Comparison of ENCODE assay signal across 24 mouse cellular contexts in the genomic region with DNA sequence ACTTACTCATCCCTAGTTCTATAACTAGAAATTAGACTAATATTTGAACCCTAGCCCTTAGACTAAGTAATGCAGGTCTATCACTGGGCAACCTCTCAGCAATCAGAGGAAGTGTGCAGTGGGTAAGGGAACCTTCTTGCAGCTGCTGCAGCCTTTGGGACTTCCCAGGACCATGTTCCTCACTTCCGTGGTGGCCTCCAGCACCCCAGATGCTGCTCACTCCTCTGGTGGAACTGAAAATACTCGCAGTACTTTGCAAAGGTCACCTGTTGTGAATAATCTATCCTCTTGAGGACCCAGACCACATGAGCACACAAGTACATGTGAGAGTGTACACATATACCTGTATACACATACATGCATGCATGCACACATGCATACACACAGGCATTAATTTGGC.
"Had no signal": no experiment of that assay in that cellular context is flagged by ENCODE, and none has a peak within 500 bp of the region (broad histone marks: within the 10 kb centered on the region; RNA-seq: fewer than 3 reads in every experiment).

No protein-coding gene starts in this region.

- H3K4me3 ChIP-seq: gastrocnemius, adult 2 months; heart, embryonic 10.5 days; heart, embryonic 12.5 days; hindbrain, embryonic 10.5 days; hindbrain, embryonic 12.5 days; intestine, embryonic 15.5 days; limb, embryonic 13.5 days; limb, embryonic 15.5 days had no signal

- ATAC-seq: hindbrain, embryonic 16.5 days; inflammation-experienced regulatory T-cells, adult 6 months; intestine, embryonic 15.5 days; intestine, postnatal 0 days had no signal

- H3K9ac ChIP-seq: heart, embryonic 12.5 days; hindbrain, embryonic 12.5 days; hindbrain, embryonic 14.5 days; intestine, embryonic 15.5 days; limb, embryonic 13.5 days; limb, embryonic 15.5 days had no signal

- DNase-seq: gastrocnemius, adult 2 months; gastrocnemius, postnatal 10 days; gastrocnemius, postnatal 25 days; heart, adult 18-20 months; heart, postnatal 10 days; heart, postnatal 4 days; kidney, adult 18-20 months; kidney, adult 8-10 months; kidney, postnatal 10 days; kidney, postnatal 25 days; layer of hippocampus, adult 9-11 months; layer of hippocampus, postnatal 36 days; left cerebral cortex, postnatal 4 days had no signal

- H3K27ac ChIP-seq: gastrocnemius, adult 2 months; heart, embryonic 10.5 days; hindbrain, embryonic 10.5 days; hindbrain, embryonic 12.5 days; hindbrain, embryonic 14.5 days; intestine, embryonic 15.5 days; limb, embryonic 13.5 days; limb, embryonic 15.5 days had no signal

- H3K4me2 ChIP-seq: heart, embryonic 12.5 days; hindbrain, embryonic 12.5 days; hindbrain, embryonic 14.5 days; intestine, embryonic 15.5 days; limb, embryonic 13.5 days; limb, embryonic 15.5 days had no signal

- H3K27me3 ChIP-seq: heart, embryonic 12.5 days; hindbrain, embryonic 12.5 days; intestine, embryonic 15.5 days; limb, embryonic 13.5 days; limb, embryonic 15.5 days had no signal

- H3K9me3 ChIP-seq: intestine, embryonic 15.5 days; limb, embryonic 15.5 days had no signal

- H3K36me3 ChIP-seq: heart, embryonic 10.5 days; heart, embryonic 12.5 days; hindbrain, embryonic 10.5 days; hindbrain, embryonic 12.5 days; intestine, embryonic 15.5 days; limb, embryonic 13.5 days; limb, embryonic 15.5 days had no signal
